Mouse (Mus musculus) liver, embryonic 16.5 days (tissue): ENCODE results near the gene Klf7. TPM values are rescaled to one million over a fixed set of nuclear protein-coding genes. Genes with fewer than 3 reads are reported as not detected.
"Not testable (repeated sequence)": the region's sequence is repeated elsewhere in the genome, so short reads cannot be mapped to it uniquely, and the experiment has no call there.

Experiments used
- ATAC-seq: fragments of 200-750 bp; cut with Nextera tagmentation; 2 replicates; pipeline ENCODE4 v1.8.0; 2017; ENCODE audit warnings: low read depth, mild to moderate bottlenecking, moderate number of reproducible peaks, moderate library complexity
- H3K27ac ChIP-seq: fragments of 300-500 bp; sonication (generic); 2 replicates; pipeline ENCODE4 v1.5.1; 2014; ENCODE audit warnings: mild to moderate bottlenecking, low read length
- H3K27me3 ChIP-seq: fragments of 300-500 bp; sonication (generic); 2 replicates; pipeline ENCODE4 v1.6.1; 2014; ENCODE audit warnings: low read depth, low read length, mixed read lengths; ENCODE audit not compliant: control insufficient read depth, insufficient read depth
- H3K36me3 ChIP-seq: fragments of 300-500 bp; sonication (generic); 2 replicates; pipeline ENCODE4 v1.6.1; 2014; ENCODE audit warnings: mild to moderate bottlenecking; ENCODE audit not compliant: control insufficient read depth, insufficient read depth
- H3K4me1 ChIP-seq: fragments of 300-500 bp; sonication (generic); 2 replicates; pipeline ENCODE4 v1.6.1; 2014; ENCODE audit warnings: low read depth, low read length, mixed read lengths; ENCODE audit not compliant: control insufficient read depth
- H3K4me2 ChIP-seq: fragments of 300-500 bp; sonication (generic); 2 replicates; pipeline ENCODE4 v1.6.1; 2014; ENCODE audit warnings: low read depth, low read length, mixed read lengths
- H3K4me3 ChIP-seq: fragments of 300-500 bp; sonication (generic); 2 replicates; pipeline ENCODE4 v1.5.1; 2014; ENCODE audit warnings: low read depth, mild to moderate bottlenecking, low read length
- H3K9ac ChIP-seq: fragments of 300-500 bp; sonication (generic); 2 replicates; pipeline ENCODE4 v1.6.1; 2014; ENCODE audit warnings: low read depth, low read length
- H3K9me3 ChIP-seq: fragments of 300-500 bp; sonication (generic); replicated peaks from 2 replicates; pipeline ENCODE4 v1.6.1; 2016; ENCODE audit warnings: low read length; ENCODE audit not compliant: control insufficient read depth
- WGBS: fragments of 180-500 bp; shearing (Covaris S2); extraction: QIAGEN DNeasy Blood & Tissue Kit; methylation state at CpG from one replicate; pipeline ENCODE4 v1.1.7; 2014; ENCODE audit not compliant: insufficient replicate concordance; 5-methylcytosine and 5-hydroxymethylcytosine counted together
- polyA plus RNA-seq: library from polyadenylated mRNA; unstranded; fragments of >200 nt; fragmentation: Nextera tagmentation; extraction: Ambion mirVana; gene quantifications from 2 replicates; pipeline ENCODE4 v1.2.1, GENCODE M21; 2015

Gene Klf7
- polyA plus RNA-seq, 1 experiment from 2014 or later: 7.8 TPM

GRCm38 (mm10) chr1:64108653-64109052, 13.4 kb downstream of the Klf7 start:
- not testable (repeated sequence) for H3K27me3 ChIP-seq, H3K4me3 ChIP-seq, H3K4me2 ChIP-seq, H3K27ac ChIP-seq, ATAC-seq, H3K9ac ChIP-seq, H3K9me3 ChIP-seq, H3K4me1 ChIP-seq, H3K36me3 ChIP-seq
- 35% methylated on average over 3 of the region's 3 CpGs for WGBS

- no peaks in the 10 kb centered on the region for H3K36me3 ChIP-seq
These were observed 14.6 kb downstream of the Klf7 start for GRCm38 (mm10) chr1:64107526-64107925.

GRCm38 (mm10) chr1:64106127-64106526, 16.0 kb downstream of the Klf7 start:
- no peak overlapping the region for H3K4me3 ChIP-seq
- no peaks in the 10 kb centered on the region for H3K36me3 ChIP-seq
- H3K9me3 ChIP-seq: no peaks in the 10 kb centered on the region
- H3K4me2 ChIP-seq: no peak overlapping the region
- no peak overlapping the region for H3K9ac ChIP-seq
- WGBS: 50% methylated on average over 5 of the region's 5 CpGs
- no peak for ATAC-seq
- no peak overlapping the region for H3K27ac ChIP-seq
- peaks cover 5% of the 10 kb centered on the region; the same call in 1 of the 2 replicates for H3K4me1 ChIP-seq
- H3K27me3 ChIP-seq: no peaks in the 10 kb centered on the region

More at GRCm38 (mm10) chr1:64107526-64107925, 14.6 kb downstream of the Klf7 start:
- H3K4me3 ChIP-seq: no peak overlapping the region
- no peaks in the 10 kb centered on the region for H3K9me3 ChIP-seq
- no peak for ATAC-seq
- H3K27ac ChIP-seq: no peak overlapping the region
- H3K4me2 ChIP-seq: no peak overlapping the region
- H3K4me1 ChIP-seq: peaks cover 5% of the 10 kb centered on the region; the same call in 1 of the 2 replicates
- no peaks in the 10 kb centered on the region for H3K27me3 ChIP-seq
- 67% methylated on average over 7 of the region's 7 CpGs for WGBS
- no peak overlapping the region for H3K9ac ChIP-seq

GRCm38 (mm10) chr1:64105181-64105646, 16.9 kb downstream of the Klf7 start:
- Histone ChIP-seq H3K9me3 (no peaks in the 10 kb centered on the region), H3K27ac (no peak overlapping the region), H3K27me3 (no peaks in the 10 kb centered on the region), H3K9ac (no peak overlapping the region), H3K4me1 (peaks cover 5% of the 10 kb centered on the region; the same call in 1 of the 2 replicates), H3K4me2 (no peak overlapping the region), H3K36me3 (no peaks in the 10 kb centered on the region), H3K4me3 (no peak overlapping the region)
- ATAC-seq: peak; percentile 41; the same call in 1 of the 2 replicates
- WGBS: 41% methylated on average over 7 of the region's 7 CpGs

- Histone ChIP-seq H3K27me3 (no peaks in the 10 kb centered on the region), H3K27ac (no peak overlapping the region; the same call in 1 of the 2 replicates), H3K9ac (no peak overlapping the region), H3K4me2 (no peak overlapping the region), H3K36me3 (no peaks in the 10 kb centered on the region), H3K4me3 (no peak overlapping the region), H3K9me3 (no peaks in the 10 kb centered on the region), H3K4me1 (peaks cover 5% of the 10 kb centered on the region; the same call in 1 of the 2 replicates)
- ATAC-seq: peak; percentile 68
- WGBS: 22% methylated on average over 3 of the region's 3 CpGs
These were observed 17.4 kb downstream of the Klf7 start for GRCm38 (mm10) chr1:64104665-64105064.

- Histone ChIP-seq H3K4me1 (peaks cover 19% of the 10 kb centered on the region), H3K27me3 (no peaks in the 10 kb centered on the region)
- 31% methylated on average over 3 of the region's 3 CpGs for WGBS
These were observed 20.8 kb downstream of the Klf7 start for GRCm38 (mm10) chr1:64101331-64101730.

GRCm38 (mm10) chr1:64098800-64099199, 23.3 kb downstream of the Klf7 start:
- Histone ChIP-seq H3K4me1 (peaks cover 16% of the 10 kb centered on the region), H3K9ac (no peak overlapping the region), H3K4me3 (no peak overlapping the region), H3K9me3 (no peaks in the 10 kb centered on the region), H3K27me3 (no peaks in the 10 kb centered on the region), H3K27ac (peak overlapping the region; percentile 67), H3K4me2 (0 out of 2 replicates have a peak overlapping the region, but pooled peaks have one; percentile 6), H3K36me3 (no peaks in the 10 kb centered on the region)
- WGBS: 16% methylated on average over 4 of the region's 4 CpGs
- ATAC-seq: peak; percentile 59

More at GRCm38 (mm10) chr1:64101331-64101730, 20.8 kb downstream of the Klf7 start:
- H3K4me3 ChIP-seq: no peak overlapping the region
- no peak overlapping the region for H3K4me2 ChIP-seq
- no peak overlapping the region for H3K27ac ChIP-seq
- no peak overlapping the region for H3K9ac ChIP-seq
- no peak for ATAC-seq
- no peaks in the 10 kb centered on the region for H3K9me3 ChIP-seq
- H3K36me3 ChIP-seq: no peaks in the 10 kb centered on the region

GRCm38 (mm10) chr1:64097640-64098287, 24.3 kb downstream of the Klf7 start:
- 55% methylated on average over 6 of the region's 6 CpGs for WGBS
- Histone ChIP-seq H3K4me3 (no peak overlapping the region), H3K4me2 (peak overlapping the region; percentile 6; the same call in 1 of the 2 replicates), H3K27ac (peak overlapping the region; percentile 70), H3K9ac (no peak overlapping the region), H3K36me3 (no peaks in the 10 kb centered on the region), H3K9me3 (no peaks in the 10 kb centered on the region), H3K4me1 (peaks cover 16% of the 10 kb centered on the region), H3K27me3 (no peaks in the 10 kb centered on the region)
- peak; percentile 79 for ATAC-seq

GRCm38 (mm10) chr1:64093018-64093417, 29.1 kb downstream of the Klf7 start:
- WGBS: 83% methylated on average over 5 of the region's 5 CpGs
- Histone ChIP-seq H3K36me3 (no peaks in the 10 kb centered on the region), H3K9ac (no peak overlapping the region), H3K4me3 (no peak overlapping the region), H3K9me3 (no peaks in the 10 kb centered on the region), H3K27me3 (no peaks in the 10 kb centered on the region), H3K4me1 (peaks cover 16% of the 10 kb centered on the region), H3K4me2 (no peak overlapping the region), H3K27ac (no peak overlapping the region)
- ATAC-seq: no peak
